Mouse (Mus musculus): ENCODE results near the gene Ksr1.

The Ksr1 gene

DNA sequence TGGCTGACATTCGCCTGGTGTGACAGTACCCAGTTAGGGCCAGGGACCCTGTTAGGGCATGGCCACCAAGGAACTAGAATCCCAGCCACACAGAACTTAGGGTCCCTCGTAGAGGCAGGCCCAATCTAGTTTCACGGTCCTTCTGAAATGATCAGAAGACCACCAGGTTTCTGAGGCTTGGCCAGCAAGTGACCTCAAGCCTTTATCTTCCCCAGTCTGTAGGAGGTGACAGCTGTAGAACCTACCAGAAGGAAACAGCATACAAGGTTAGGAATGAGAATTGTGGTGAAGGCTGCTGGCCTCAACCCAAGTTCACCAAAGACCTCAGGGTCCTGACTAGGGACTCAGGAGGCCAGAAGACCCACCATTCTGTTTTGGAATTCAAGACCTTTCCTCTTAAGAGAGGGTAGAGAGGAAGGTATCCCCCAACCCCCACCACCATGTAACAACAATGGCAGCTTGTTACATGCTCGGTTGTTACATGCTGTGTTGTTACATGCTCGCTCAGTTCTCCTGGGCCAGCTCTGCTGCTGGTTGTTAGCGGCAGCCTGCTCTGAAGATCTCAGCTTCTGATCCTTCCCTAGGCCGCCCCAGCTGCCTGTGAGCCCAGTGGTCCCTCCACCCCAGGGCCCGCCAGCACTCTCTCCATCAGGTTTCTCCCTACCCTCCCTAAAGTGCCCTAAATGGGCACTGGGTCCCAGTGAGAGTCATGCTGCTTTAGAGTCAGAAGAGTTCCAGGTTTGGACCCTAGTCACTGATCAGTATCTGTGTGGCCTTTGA is 169.3 kb downstream of the Ksr1 start:
- DNase-seq, result no peak

DNA sequence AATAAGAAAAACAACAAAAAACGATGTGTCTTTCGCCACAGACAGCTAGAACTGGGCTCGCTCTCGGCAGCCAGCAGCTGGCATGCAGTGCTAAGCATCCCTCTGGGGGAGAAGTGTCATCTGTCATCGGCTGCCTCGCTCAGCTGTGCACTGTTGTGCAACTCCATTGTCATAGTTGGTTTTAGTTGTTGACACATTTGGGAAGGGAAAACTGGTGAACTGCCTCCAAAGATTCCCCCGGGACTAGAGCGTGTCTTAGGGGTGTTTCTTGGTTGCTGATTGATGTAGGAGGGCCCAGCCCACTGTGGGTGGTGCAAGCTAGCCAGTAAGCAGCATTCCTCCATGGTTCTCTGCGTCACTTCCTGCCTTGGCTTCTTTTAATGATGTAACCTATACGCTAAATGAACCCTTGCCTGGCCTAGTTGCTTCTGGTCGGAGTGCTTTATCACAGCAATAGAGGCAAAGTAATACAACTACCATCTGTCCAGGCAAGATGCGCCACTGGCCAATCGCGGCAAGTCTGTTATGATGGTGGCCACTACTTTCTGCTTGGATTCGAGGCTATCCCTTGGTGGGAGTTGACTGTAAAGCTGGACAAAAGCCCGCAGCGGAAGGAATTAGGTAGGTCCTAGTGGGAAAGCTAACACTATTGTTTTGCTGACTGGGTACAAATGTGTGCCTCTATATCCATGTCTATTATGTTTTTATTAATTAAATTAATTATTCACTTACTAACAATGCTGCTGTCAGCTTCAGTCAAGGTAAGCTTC is 172.6 kb downstream of the Ksr1 start:
- DNase-seq, result no peak

DNA sequence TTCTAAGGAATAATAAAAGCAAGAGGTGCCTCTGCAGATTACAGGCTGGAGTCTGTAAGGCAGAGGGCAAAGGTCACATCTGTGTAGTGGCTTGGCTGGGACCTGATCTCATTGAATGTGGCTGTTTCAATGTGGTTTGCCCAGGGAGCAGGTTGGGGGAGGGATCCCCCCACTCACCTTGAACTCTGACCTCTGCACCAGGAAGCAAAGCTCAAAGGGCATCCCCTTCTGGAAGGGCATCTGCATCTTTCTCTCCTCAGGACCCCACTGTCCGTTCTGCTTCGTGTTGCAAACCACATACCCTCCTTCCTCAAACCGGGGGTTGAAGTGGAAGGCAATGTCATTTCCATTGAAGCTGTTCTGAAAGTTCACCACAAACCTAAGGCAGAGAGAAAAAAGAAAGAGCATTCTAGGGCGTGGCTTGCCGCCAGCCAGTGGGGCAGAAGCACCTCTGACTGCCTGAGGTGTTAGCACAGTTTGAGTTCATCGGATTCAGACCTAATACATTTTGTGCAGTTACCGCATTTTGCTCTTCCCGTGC is 173.3 kb downstream of the Ksr1 start:
- DNase-seq, result no peak

DNA sequence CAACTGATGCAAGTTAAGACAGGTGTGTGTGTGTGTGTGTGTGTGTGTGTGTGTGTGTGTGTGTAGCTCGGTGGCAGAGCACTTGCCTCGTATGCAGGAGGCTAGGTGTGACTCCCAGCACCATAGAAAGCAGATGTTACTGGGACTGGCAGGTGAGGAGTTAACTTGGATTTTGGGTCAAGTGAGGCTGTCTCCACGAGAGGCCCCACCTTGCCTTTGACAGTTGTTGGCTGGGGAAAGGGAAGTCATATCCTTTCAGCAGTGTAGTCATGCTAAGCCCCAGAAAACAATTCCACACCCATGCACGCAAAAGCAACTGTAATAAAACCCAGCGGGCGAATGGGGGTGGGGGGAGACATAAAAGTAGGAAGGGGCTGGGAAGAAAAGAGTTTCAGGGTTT is 173.9 kb downstream of the Ksr1 start:
- DNase-seq, result no peak

DNA sequence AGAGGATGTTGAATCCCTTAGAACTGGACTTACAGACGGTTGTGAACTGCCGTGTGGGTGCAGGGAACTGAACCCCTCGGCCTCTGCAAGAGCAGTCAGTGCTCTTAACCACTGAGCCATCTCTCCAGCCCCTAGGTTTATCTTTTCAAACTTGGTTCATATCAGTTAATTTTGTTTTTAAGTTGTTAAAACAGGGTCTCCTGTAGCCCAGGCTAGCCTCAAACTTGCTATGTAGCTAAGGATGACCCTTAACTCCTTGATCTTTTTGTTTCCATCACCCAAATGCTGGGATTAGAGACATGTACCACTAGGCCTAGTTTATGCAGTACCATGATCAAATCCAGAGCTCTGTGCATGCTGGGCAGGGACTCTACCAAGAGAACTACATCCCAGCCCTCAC is 174.5 kb downstream of the Ksr1 start:
- no peak for DNase-seq

DNA sequence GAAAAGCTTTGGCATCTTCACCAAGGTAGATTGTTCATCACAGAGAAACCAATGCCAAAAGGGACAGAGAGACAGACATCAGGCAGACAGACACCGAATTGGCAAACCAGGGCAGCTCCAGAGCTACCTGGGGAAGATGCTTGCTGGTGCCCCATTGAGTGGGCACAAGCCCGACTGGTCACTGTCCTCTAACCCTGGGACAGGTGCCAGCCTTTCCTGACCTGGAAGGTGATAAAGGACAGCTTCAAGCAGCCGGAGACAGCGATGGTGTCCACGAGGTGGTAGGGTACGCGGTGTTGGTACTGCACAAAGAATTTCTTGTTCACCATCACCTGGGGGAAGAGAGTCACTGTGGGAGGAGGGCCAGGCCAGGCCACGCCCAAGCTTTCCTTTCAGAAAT is 175.1 kb downstream of the Ksr1 start:
- DNase-seq, result no peak

DNA sequence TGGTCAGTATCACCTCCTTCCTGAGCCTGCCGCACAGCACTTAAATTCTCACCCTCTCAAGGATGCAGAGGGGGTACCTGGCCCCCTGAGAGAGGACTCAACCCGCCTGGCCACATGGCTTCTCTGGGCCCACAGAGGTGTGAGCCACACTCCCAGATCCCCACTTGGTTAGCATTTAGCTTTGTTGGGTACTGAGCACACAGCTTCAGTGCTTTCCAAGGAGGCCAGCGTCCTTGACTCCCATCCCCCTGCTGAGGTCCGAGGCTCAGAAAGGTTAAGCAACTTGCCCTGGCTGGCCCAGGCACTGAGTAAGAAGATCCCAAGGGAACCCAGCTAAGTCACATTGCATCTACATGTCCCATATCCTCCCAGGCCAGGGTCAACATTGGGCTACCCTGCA is 178.1 kb downstream of the Ksr1 start:
- DNase-seq, result no peak

DNA sequence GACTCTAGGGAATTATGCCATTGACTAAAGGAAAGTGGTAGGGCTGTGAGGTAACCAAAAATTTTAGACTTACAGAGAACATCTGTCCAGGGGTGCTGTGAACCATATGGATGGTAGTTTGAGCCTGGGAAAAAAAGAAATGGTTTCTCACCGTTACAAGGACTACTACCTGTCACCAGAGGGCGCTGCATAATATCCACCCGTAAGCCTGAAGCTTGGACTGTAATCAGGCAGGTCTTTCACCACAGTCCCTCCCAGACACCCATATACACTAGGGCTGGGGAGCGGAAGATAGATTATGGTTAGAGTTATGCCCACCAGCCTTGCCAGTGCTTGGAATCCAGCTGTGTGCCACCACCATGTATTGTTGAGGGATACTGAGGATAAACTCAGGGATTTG is 178.8 kb downstream of the Ksr1 start:
- DNase-seq, result no peak
